Mouse (Mus musculus) lung, postnatal 0 days (tissue): ENCODE data around the gene Akap11. TPM values are rescaled to one million over a fixed set of nuclear protein-coding genes. Genes with fewer than 3 reads are reported as not detected.
"Not testable (repeated sequence)": the region's sequence is repeated elsewhere in the genome, so short reads cannot be mapped to it uniquely, and the experiment has no call there.

ENCODE experiments used
- ATAC-seq: fragments of 200-750 bp; cut with Nextera tagmentation; 2 replicates; pipeline ENCODE4 v1.8.0; 2017; ENCODE audit warnings: moderate library complexity
- DNase-seq: peaks from one replicate; pipeline ENCODE4 v3.0.0-alpha.2; 2016; ENCODE audit warnings: low spot score
- H3K27ac ChIP-seq: fragments of 300-500 bp; sonication (generic); 2 replicates; pipeline ENCODE4 v1.5.1; 2014; ENCODE audit warnings: antibody characterized with exemption, mild to moderate bottlenecking, low read length, mixed read lengths
- H3K27me3 ChIP-seq: fragments of 300-500 bp; sonication (generic); replicated peaks from 2 replicates; pipeline ENCODE4 v1.6.1; 2014; ENCODE audit warnings: low read length, mixed read lengths; ENCODE audit not compliant: insufficient read depth
- H3K36me3 ChIP-seq: fragments of 300-500 bp; sonication (generic); 2 replicates; pipeline ENCODE4 v1.6.1; 2014; ENCODE audit warnings: low read length, mixed read lengths; ENCODE audit not compliant: insufficient read depth
- H3K4me1 ChIP-seq: fragments of 300-500 bp; sonication (generic); 2 replicates; pipeline ENCODE4 v1.6.1; 2014; ENCODE audit warnings: antibody characterized with exemption, low read depth, low read length, mixed read lengths; ENCODE audit not compliant: insufficient read depth
- H3K4me2 ChIP-seq: fragments of 300-500 bp; sonication (generic); replicated peaks from 2 replicates; pipeline ENCODE4 v1.6.1; 2014; ENCODE audit warnings: low read depth, mild to moderate bottlenecking, low read length, moderate library complexity, mixed read lengths
- H3K4me3 ChIP-seq: fragments of 300-500 bp; sonication (generic); 2 replicates; pipeline ENCODE4 v1.5.1; 2014; ENCODE audit warnings: low read depth, low read length
- H3K9ac ChIP-seq: fragments of 300-500 bp; sonication (generic); replicated peaks from 2 replicates; pipeline ENCODE4 v1.6.1; 2014; ENCODE audit warnings: low read depth, mild to moderate bottlenecking
- H3K9me3 ChIP-seq: fragments of 300-500 bp; sonication (generic); 2 replicates; pipeline ENCODE4 v1.6.1; 2016; ENCODE audit warnings: low read length, mixed read lengths
- CTCF ChIP-seq: IDR thresholded peaks from 2 replicates; pipeline ENCODE4 v1.5.1; 2016; ENCODE audit warnings: antibody characterized with exemption, mild to moderate bottlenecking
- EP300 ChIP-seq: IDR thresholded peaks from 2 replicates; pipeline ENCODE4 v1.6.1; 2016; ENCODE audit warnings: antibody characterized with exemption, mild to moderate bottlenecking, control low read depth
- WGBS: fragments of 180-500 bp; shearing (Covaris S2); extraction: QIAGEN DNeasy Blood & Tissue Kit; methylation state at CpG from one replicate; pipeline ENCODE4 v1.1.7; 2014; 5-methylcytosine and 5-hydroxymethylcytosine counted together
- polyA plus RNA-seq: library from polyadenylated mRNA; unstranded; fragments of >200 nt; fragmentation: Nextera tagmentation; extraction: Ambion mirVana; gene quantifications from 2 replicates; pipeline ENCODE4 v1.2.1, GENCODE M21; 2015

The Akap11 gene
- polyA plus RNA-seq, 1 experiment from 2014 or later, result 9.4 TPM

DNA sequence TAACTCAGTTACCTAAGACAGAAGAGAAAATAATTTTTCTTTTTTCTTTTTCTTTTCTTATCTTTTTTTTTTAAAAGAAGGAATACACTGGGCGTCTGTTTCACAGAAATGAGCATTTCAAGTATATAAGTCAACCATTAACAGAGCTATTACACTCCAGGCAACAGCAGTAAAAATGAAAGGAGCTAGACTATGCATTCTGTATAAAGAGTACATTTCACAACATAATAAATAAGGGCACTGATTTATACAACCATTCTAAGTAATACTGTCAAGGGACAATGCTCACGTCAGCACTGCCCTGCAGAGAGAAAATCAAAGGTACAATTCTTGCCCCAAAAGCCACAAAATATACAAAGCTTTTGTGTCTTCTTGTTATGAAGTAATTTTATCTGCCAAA lies 27.7 kb upstream of the Akap11 start:
- Histone ChIP-seq H3K4me3 (no peak overlapping the region), H3K4me1 (no peaks in the 10 kb centered on the region), H3K36me3 (peaks cover under 1% of the 10 kb centered on the region; the same call in 1 of the 2 replicates), H3K9me3 (no peaks in the 10 kb centered on the region), H3K9ac (no peak overlapping the region), H3K27me3 (no peaks in the 10 kb centered on the region), H3K4me2 (no peak overlapping the region), H3K27ac (no peak overlapping the region)
- DNase-seq, result peak; percentile 8
- no peak for TF ChIP-seq CTCF
- no peak for TF ChIP-seq EP300
- WGBS, result 63% methylated on average over 2 of the region's 2 CpGs
- ATAC-seq, result no peak; the same call in 1 of the 2 replicates

DNA sequence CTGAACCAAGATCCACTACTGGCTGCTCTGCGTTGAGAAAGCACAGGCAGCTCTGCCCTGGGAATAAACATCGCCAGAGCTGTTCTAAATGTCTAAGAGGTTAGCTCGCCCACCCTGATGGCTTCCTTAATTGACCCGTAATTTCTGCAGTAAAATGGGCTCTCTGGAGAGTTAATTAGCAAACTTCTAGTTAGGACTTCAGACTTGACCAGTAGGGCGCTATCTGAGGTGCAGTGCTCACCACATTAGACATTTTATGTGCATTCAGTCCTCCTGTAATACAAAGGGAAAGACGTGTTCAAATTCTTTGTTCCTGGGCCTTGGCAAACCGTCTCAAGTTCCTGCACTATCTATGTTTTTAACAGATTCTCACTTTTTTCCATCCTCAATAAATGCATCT lies 26.6 kb upstream of the Akap11 start:
- WGBS, result 89% methylated on average over 7 of the region's 7 CpGs
- no peaks in the 10 kb centered on the region for H3K27me3 ChIP-seq
- H3K4me1 ChIP-seq, result no peaks in the 10 kb centered on the region
- no peaks in the 10 kb centered on the region for H3K9me3 ChIP-seq
- ATAC-seq (no peak), DNase-seq (no peak)
- H3K9ac ChIP-seq, result no peak overlapping the region
- no peak for TF ChIP-seq EP300
- TF ChIP-seq CTCF, result no peak
- H3K4me3 ChIP-seq, result no peak overlapping the region
- peaks cover 8% of the 10 kb centered on the region; the same call in 1 of the 2 replicates for H3K36me3 ChIP-seq
- H3K27ac ChIP-seq, result no peak overlapping the region
- H3K4me2 ChIP-seq, result no peak overlapping the region

- Histone ChIP-seq H3K27me3 (no peaks in the 10 kb centered on the region), H3K4me1 (no peaks in the 10 kb centered on the region), H3K9ac (no peak overlapping the region), H3K4me3 (no peak overlapping the region), H3K4me2 (no peak overlapping the region), H3K36me3 (peaks cover 8% of the 10 kb centered on the region; the same call in 1 of the 2 replicates), H3K27ac (no peak overlapping the region), H3K9me3 (no peaks in the 10 kb centered on the region)
- WGBS, result 67% methylated on average over 4 of the region's 4 CpGs
- TF ChIP-seq CTCF (no peak), EP300 (no peak)
- no peak for ATAC-seq
- DNase-seq, result no peak
Measured at GRCm38 (mm10) chr14:78562121-78562520, 25.5 kb upstream of the Akap11 start.

DNA sequence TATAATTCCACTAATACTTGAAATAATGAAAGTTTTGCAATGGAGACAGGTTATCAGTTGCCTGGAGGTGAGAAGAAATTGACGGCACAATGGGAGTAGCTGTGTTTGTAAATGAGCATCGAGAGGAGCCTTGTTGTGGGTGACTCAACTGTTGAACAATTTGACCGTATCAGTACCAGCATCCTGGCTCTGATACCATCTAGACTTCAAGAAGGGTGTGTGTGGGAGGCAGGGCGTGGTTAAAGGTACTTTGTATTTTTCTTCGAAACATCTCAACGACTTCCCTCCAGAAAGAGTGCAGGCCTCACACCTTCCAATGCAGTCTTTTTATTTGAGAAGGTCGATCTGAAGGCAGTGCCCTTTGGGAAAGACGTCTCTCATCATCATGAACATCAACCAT lies 22.4 kb upstream of the Akap11 start:
- TF ChIP-seq EP300, result no peak
- no peak for TF ChIP-seq CTCF
- Histone ChIP-seq H3K9me3 (no peaks in the 10 kb centered on the region), H3K9ac (no peak overlapping the region), H3K27me3 (no peaks in the 10 kb centered on the region), H3K27ac (no peak overlapping the region), H3K4me2 (no peak overlapping the region), H3K36me3 (peaks cover 8% of the 10 kb centered on the region; the same call in 1 of the 2 replicates), H3K4me3 (no peak overlapping the region), H3K4me1 (no peaks in the 10 kb centered on the region)
- ATAC-seq (no peak), DNase-seq (no peak)
- 74% methylated on average over 8 of the region's 8 CpGs for WGBS

GRCm38 (mm10) chr14:78554830-78555229 lies 18.2 kb upstream of the Akap11 start:
- not testable (repeated sequence) for ATAC-seq, H3K27me3 ChIP-seq, H3K4me1 ChIP-seq, H3K9ac ChIP-seq, H3K4me3 ChIP-seq, H3K4me2 ChIP-seq, H3K27ac ChIP-seq, H3K36me3 ChIP-seq, DNase-seq, H3K9me3 ChIP-seq
- 71% methylated on average over 3 of the region's 3 CpGs for WGBS

DNA sequence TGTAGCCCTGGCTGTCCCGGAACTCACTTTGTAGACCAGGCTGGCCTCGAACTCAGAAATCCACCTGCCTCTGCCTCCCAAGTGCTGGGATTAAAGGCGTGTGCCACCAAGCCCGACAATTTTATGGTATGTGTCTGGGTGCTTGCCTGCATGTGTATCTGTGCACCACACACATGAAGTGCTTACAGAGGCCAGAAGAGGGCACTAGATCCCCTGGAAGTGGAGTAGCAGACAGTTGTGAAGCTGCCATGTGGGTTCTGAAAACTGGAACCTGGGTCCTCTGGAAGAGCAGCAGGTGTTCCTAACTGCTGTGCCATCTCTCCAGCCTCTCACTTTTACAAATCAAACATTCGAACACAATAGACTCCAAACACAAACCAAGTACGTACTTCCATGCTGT lies 17.1 kb upstream of the Akap11 start:
- H3K4me2 ChIP-seq, result no peak overlapping the region
- TF ChIP-seq EP300 (no peak), CTCF (peak; percentile 28; the same call in 1 of the 2 replicates)
- DNase-seq (no peak), ATAC-seq (no peak)
- no peaks in the 10 kb centered on the region for H3K9me3 ChIP-seq
- 95% methylated on average over 6 of the region's 6 CpGs for WGBS
- H3K27ac ChIP-seq, result no peak overlapping the region
- H3K4me3 ChIP-seq, result no peak overlapping the region
- no peaks in the 10 kb centered on the region; the same call in 1 of the 2 replicates for H3K4me1 ChIP-seq
- no peaks in the 10 kb centered on the region for H3K27me3 ChIP-seq
- H3K36me3 ChIP-seq, result peaks cover 4% of the 10 kb centered on the region; the same call in 1 of the 2 replicates
- H3K9ac ChIP-seq, result no peak overlapping the region

DNA sequence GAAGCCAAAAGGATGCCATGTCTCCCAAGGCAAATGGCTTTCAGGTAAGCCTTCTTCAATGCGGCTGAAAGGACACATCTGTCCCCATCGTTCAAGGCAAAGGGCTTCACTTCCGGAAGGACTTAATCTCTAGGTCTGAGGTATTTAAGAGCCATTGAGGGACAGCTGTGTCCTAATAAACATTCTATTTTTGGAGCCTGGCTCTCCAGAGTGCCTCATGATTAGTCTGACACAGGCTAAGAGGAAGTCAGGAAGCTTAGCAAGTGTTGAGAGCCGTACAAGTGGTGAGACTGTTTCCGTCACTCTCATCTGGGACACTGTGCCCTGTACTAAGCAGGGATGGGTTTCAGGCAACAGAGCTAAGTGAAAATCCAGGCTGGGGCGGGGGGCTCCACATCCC lies 12.2 kb upstream of the Akap11 start:
- Histone ChIP-seq H3K4me2 (no peak overlapping the region), H3K4me1 (no peaks in the 10 kb centered on the region; the same call in 1 of the 2 replicates), H3K27ac (peak overlapping the region; percentile 66), H3K9me3 (no peaks in the 10 kb centered on the region), H3K27me3 (no peaks in the 10 kb centered on the region), H3K4me3 (no peak overlapping the region), H3K36me3 (no peaks in the 10 kb centered on the region), H3K9ac (no peak overlapping the region)
- ATAC-seq, result peak; percentile 92
- peak; percentile 90 for DNase-seq
- WGBS, result 14% methylated on average over 6 of the region's 6 CpGs
- TF ChIP-seq EP300 (peak; percentile 90), CTCF (no peak)
